22 mouse cellular contexts compared by ENCODE assay signal in genomic region chr16:22717462-22717861, GRCm38 (mm10).
DNase-seq lines count a peak whose midpoint lies in the region; ATAC-seq and TF ChIP-seq lines count a peak whose summit lies in the region.
"Had no signal": no experiment of that assay in that cellular context is flagged by ENCODE, and none has a peak within 500 bp of the region (broad histone marks: within the 10 kb centered on the region; RNA-seq: fewer than 3 reads in every experiment).

No protein-coding gene starts in this region.

- H3K27me3 ChIP-seq in kidney, embryonic 16.5 days (ENCODE audit: insufficient read depth, low read length): no peaks in the 10 kb centered on the region
- H3K27me3 ChIP-seq in lung, postnatal 0 days (replicated peaks; ENCODE audit: insufficient read depth, low read length): no peaks in the 10 kb centered on the region
- H3K27me3 ChIP-seq in E14TG2a.4 (ENCODE audit: insufficient read depth, low read length): peaks cover 12% of the 10 kb centered on the region
- H3K27me3 ChIP-seq: embryonic facial prominence, embryonic 12.5 days; heart, embryonic 13.5 days; limb, embryonic 13.5 days had no signal

- no peak overlapping the region for H3K27ac ChIP-seq in kidney, embryonic 16.5 days (ENCODE audit: low read length)
- no peak overlapping the region for H3K27ac ChIP-seq in lung, postnatal 0 days (ENCODE audit: low read length)
- H3K27ac ChIP-seq: embryonic facial prominence, embryonic 12.5 days; heart, embryonic 13.5 days; limb, embryonic 13.5 days had no signal

- TF ChIP-seq CTCF in lung, postnatal 0 days (IDR thresholded peaks at IDR 0.05): peak; percentile 37; the same call in 1 of the 2 replicates
- peak; percentile 33 for TF ChIP-seq CTCF in E14TG2a.4 (conservative IDR thresholded peaks at IDR 0.05; ENCODE audit: low read length)

- no peak overlapping the region for H3K4me3 ChIP-seq in kidney, embryonic 16.5 days (ENCODE audit: low read length)
- no peak overlapping the region for H3K4me3 ChIP-seq in lung, postnatal 0 days (ENCODE audit: low read depth, low read length)
- H3K4me3 ChIP-seq in E14TG2a.4 (replicated peaks; ENCODE audit: low read length): no peak overlapping the region
- H3K4me3 ChIP-seq: embryonic facial prominence, embryonic 12.5 days; erythroblast, embryonic 14.5 days; heart, embryonic 13.5 days; limb, embryonic 13.5 days had no signal

- H3K4me1 ChIP-seq in kidney, embryonic 16.5 days (ENCODE audit: insufficient read depth, low read length): no peaks in the 10 kb centered on the region
- no peaks in the 10 kb centered on the region for H3K4me1 ChIP-seq in lung, postnatal 0 days (ENCODE audit: insufficient read depth, low read depth, low read length)
- H3K4me1 ChIP-seq in E14TG2a.4 (replicated peaks; ENCODE audit: low read depth, low read length): peaks cover 10% of the 10 kb centered on the region
- H3K4me1 ChIP-seq: embryonic facial prominence, embryonic 12.5 days; limb, embryonic 13.5 days had no signal

- ATAC-seq in kidney, embryonic 16.5 days (ENCODE audit: low FRiP score, low TSS enrichment): no peak
- no peak for ATAC-seq in lung, postnatal 0 days
- ATAC-seq: forebrain, embryonic 14.5 days; hindbrain, embryonic 16.5 days had no signal

- H3K9me3 ChIP-seq in kidney, embryonic 16.5 days (ENCODE audit: low read length): no peaks in the 10 kb centered on the region
- H3K9me3 ChIP-seq in lung, postnatal 0 days (ENCODE audit: low read length): no peaks in the 10 kb centered on the region
- H3K9me3 ChIP-seq in E14TG2a.4 (ENCODE audit: low read length): no peaks in the 10 kb centered on the region
- H3K9me3 ChIP-seq: embryonic facial prominence, embryonic 12.5 days; heart, embryonic 13.5 days; limb, embryonic 13.5 days had no signal

- 56% methylated on average over 2 of the region's 2 CpGs for WGBS in kidney, embryonic 16.5 days
- 53% methylated on average over 2 of the region's 2 CpGs for WGBS in lung, postnatal 0 days

- DNase-seq in kidney, postnatal 25 days: no peak
- no peak for DNase-seq in lung, postnatal 0 days (ENCODE audit: low spot score)
- no peak for DNase-seq in lung, postnatal 14 days
- peak; percentile 36 for DNase-seq in ZHBTc4 (ENCODE audit: low read depth, low spot score)
- DNase-seq in natural killer cell, adult 2 months (ENCODE audit: low spot score in 2 of 2): no peak
- DNase-seq: adrenal gland, adult 2 months; cerebellum, adult 9-11 months; gastrocnemius, postnatal 10 days; heart, adult 11 months; heart, postnatal 36 days; kidney, adult 2 months; kidney, postnatal 4 days; lung, postnatal 4 days; right cerebral cortex, adult 18-20 months had no signal

- H3K4me2 ChIP-seq in kidney, embryonic 16.5 days (replicated peaks; ENCODE audit: low read depth, low read length): no peak overlapping the region
- H3K4me2 ChIP-seq in lung, postnatal 0 days (replicated peaks; ENCODE audit: low read depth, low read length): no peak overlapping the region
- H3K4me2 ChIP-seq: embryonic facial prominence, embryonic 12.5 days; heart, embryonic 13.5 days; limb, embryonic 13.5 days had no signal

- H3K36me3 ChIP-seq in kidney, embryonic 16.5 days (ENCODE audit: insufficient read depth, low read length): no peaks in the 10 kb centered on the region
- no peaks in the 10 kb centered on the region for H3K36me3 ChIP-seq in lung, postnatal 0 days (ENCODE audit: insufficient read depth, low read length)
- H3K36me3 ChIP-seq in E14TG2a.4 (ENCODE audit: insufficient read depth, low read length): no peaks in the 10 kb centered on the region
- H3K36me3 ChIP-seq: embryonic facial prominence, embryonic 12.5 days; heart, embryonic 13.5 days; limb, embryonic 13.5 days had no signal

- 0 out of 2 replicates have a peak overlapping the region, but pooled peaks have one; percentile 8 for H3K9ac ChIP-seq in kidney, embryonic 16.5 days (replicated peaks; ENCODE audit: low read length)
- H3K9ac ChIP-seq in lung, postnatal 0 days (replicated peaks; ENCODE audit: low read depth): no peak overlapping the region
- H3K9ac ChIP-seq: embryonic facial prominence, embryonic 12.5 days; heart, embryonic 13.5 days; limb, embryonic 13.5 days had no signal

- TF ChIP-seq EP300 in lung, postnatal 0 days (IDR thresholded peaks at IDR 0.05): no peak
